Mouse (Mus musculus): ENCODE measurements around the gene Arhgef19. TPM values are rescaled to one million over a fixed set of nuclear protein-coding genes. Genes with fewer than 3 reads are reported as not detected.

Gene Arhgef19
- total and polyA plus RNA-seq, 3 experiments = 0.78 TPM; not detected in 2

DNA sequence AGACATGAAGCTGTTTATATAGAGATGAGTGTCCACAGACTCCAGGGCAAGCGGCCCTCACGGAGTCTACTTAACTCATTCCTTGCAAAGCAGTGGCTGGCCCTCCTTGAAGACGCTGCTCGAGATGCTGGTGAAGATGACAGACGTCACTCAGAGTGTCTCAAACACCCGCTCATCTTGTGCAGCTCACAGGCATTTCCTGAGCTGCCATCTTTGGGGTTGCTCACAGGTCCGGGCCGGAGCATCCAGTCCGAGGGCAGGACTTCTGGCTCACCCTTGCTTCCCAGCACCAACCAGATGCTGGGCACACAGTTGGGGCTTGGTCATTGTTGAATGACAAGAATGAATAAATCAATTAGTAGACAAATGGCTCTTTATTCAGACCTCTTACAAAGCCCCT is 26.4 kb upstream of the Arhgef19 start:
- H3K27ac ChIP-seq (ENCODE audit: control insufficient read depth, low read depth, low read length) = no peak overlapping the region
- H3K4me1 ChIP-seq (ENCODE audit: control insufficient read depth in 1 of 2, insufficient read depth in 2 of 2, low read length in 2 of 2) = peaks cover 0 to 8% of the 10 kb centered on the region in 2 experiments; a peak in 1 of 4 replicates
- DNase-seq (ENCODE audit: low read depth, low spot score) = no peak
- no peaks in the 10 kb centered on the region; the same call in 1 of the 2 replicates for H3K79me2 ChIP-seq (ENCODE audit: control insufficient read depth, insufficient read depth, low read length, poor library complexity)
- peaks cover 0 to 2% of the 10 kb centered on the region in 2 experiments; a peak in 1 of 4 replicates for H3K36me3 ChIP-seq (ENCODE audit: control insufficient read depth in 1 of 2, insufficient read depth in 2 of 2, low read length in 2 of 2)
- no peak overlapping the region for H3K9ac ChIP-seq (ENCODE audit: control insufficient read depth, low read depth, low read length, poor library complexity, severe bottlenecking)
- H3K4me3 ChIP-seq (ENCODE audit: control insufficient read depth in 1 of 2, insufficient read depth in 1 of 2, low read depth in 2 of 2, low read length in 2 of 2) = no peak overlapping the region
- no peaks in the 10 kb centered on the region for H3K27me3 ChIP-seq (ENCODE audit: control insufficient read depth in 1 of 2, insufficient read depth in 2 of 2, low read length in 2 of 2)
- H3K9me3 ChIP-seq (replicated peaks; ENCODE audit: insufficient read depth, low read length) = no peaks in the 10 kb centered on the region
- TF ChIP-seq USF2 (IDR thresholded peaks at IDR 0.05; ENCODE audit: borderline replicate concordance in 1 of 2, insufficient read depth in 1 of 2, low read depth in 1 of 2, low read length in 2 of 2) = no peak
- TF ChIP-seq E2F4 (IDR thresholded peaks at IDR 0.05; ENCODE audit: borderline replicate concordance, low read depth, low read length) = no peak
- no peak for TF ChIP-seq NELFE (IDR thresholded peaks at IDR 0.05; ENCODE audit: low read depth, low read length)
- no peak for TF ChIP-seq MYB (IDR thresholded peaks at IDR 0.05; ENCODE audit: low read depth, low read length)

DNA sequence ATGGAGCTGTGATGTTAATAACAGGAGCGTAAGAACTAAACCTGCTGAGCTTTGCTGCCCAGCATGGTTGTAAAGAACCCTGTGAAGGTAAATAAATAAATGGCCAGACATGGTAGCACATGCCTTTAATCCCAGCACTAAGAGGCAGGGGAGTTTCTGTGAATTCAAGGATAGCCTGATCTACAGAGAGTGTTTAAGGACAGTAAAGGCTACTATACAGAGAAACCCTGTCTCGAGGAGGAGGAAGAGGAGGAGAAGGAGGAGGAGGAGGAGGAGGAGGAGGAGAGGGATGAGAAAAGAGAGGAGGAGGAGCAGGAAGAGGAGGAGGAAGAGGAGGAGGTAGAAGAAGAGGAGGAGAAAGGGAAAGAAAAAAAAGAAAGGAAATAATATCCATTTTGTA is 26.0 kb upstream of the Arhgef19 start:
- peak overlapping the region; percentile 75 to 89 for H3K4me3 ChIP-seq (ENCODE audit: control insufficient read depth in 1 of 2, insufficient read depth in 1 of 2, low read depth in 2 of 2, low read length in 2 of 2)
- H3K9me3 ChIP-seq (replicated peaks; ENCODE audit: insufficient read depth, low read length) = no peaks in the 10 kb centered on the region
- H3K36me3 ChIP-seq (ENCODE audit: control insufficient read depth in 1 of 2, insufficient read depth in 2 of 2, low read length in 2 of 2) = peaks cover 0 to 2% of the 10 kb centered on the region in 2 experiments; a peak in 1 of 4 replicates
- peak overlapping the region; percentile 60 for H3K9ac ChIP-seq (ENCODE audit: control insufficient read depth, low read depth, low read length, poor library complexity, severe bottlenecking)
- no peak for TF ChIP-seq CTCF (IDR thresholded peaks at IDR 0.05 in 2 of 3, conservative IDR thresholded peaks at IDR 0.05 in 1 of 3; ENCODE audit: control insufficient read depth in 1 of 3, insufficient read depth in 1 of 3, low read depth in 2 of 3, low read length in 3 of 3, poor library complexity in 1 of 3, severe bottlenecking in 1 of 3)
- peak; percentile 74; the same call in 1 of the 2 replicates for TF ChIP-seq ZNF384 (IDR thresholded peaks at IDR 0.05; ENCODE audit: low read depth, low read length)
- peaks cover 0 to 8% of the 10 kb centered on the region in 2 experiments; a peak in 1 of 4 replicates for H3K4me1 ChIP-seq (ENCODE audit: control insufficient read depth in 1 of 2, insufficient read depth in 2 of 2, low read length in 2 of 2)
- no peaks in the 10 kb centered on the region for H3K27me3 ChIP-seq (ENCODE audit: control insufficient read depth in 1 of 2, insufficient read depth in 2 of 2, low read length in 2 of 2)
- H3K27ac ChIP-seq (ENCODE audit: control insufficient read depth, low read depth, low read length) = peak overlapping the region; percentile 40
- H3K79me2 ChIP-seq (ENCODE audit: control insufficient read depth, insufficient read depth, low read length, poor library complexity) = no peaks in the 10 kb centered on the region; the same call in 1 of the 2 replicates
- no peak for DNase-seq (ENCODE audit: low read depth, low spot score)

DNA sequence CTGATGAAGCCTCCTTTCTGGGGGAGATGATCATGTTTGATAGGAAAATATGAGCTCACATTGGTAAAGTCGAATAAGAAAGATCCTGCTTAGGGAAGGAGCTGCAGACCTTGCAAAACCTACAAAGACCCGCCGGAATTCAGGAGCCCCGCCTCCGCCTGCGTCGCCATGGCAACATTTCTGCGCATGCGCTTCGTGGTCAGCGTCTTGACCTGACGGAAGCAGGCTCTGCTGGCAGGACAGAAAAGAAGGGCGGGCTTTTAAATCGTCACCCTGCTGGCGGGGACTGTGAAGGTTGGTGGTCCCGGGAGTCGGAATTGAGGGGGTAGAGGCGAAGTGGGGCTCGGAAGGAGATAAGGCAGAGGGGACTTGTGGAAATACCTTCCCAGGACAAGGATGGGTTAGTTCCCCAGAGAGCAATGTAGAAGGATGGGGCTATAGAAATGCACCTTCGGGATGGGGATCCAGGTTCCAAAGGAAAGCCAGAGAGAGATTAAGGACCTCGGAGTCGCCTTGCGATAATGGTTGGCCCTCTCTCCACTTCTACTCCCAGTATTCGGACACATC is 25.4 kb upstream of the Arhgef19 start, which contains the start of gene Rsg1:
TSS of gene Rsg1 (plus strand) at position 187 of the 567 bp plus-strand sequence.
- Histone ChIP-seq H3K4me1 (ENCODE audit: control insufficient read depth in 1 of 2, insufficient read depth in 2 of 2, low read length in 2 of 2) (peaks cover 0 to 8% of the 10 kb centered on the region in 2 experiments; a peak in 1 of 4 replicates), H3K36me3 (ENCODE audit: control insufficient read depth in 1 of 2, insufficient read depth in 2 of 2, low read length in 2 of 2) (peaks cover 0 to 2% of the 10 kb centered on the region in 2 experiments; a peak in 1 of 4 replicates), H3K4me3 (ENCODE audit: control insufficient read depth in 1 of 2, insufficient read depth in 1 of 2, low read depth in 2 of 2, low read length in 2 of 2) (peak within 1 kb of the TSS; percentile 75 to 89), H3K9me3 (replicated peaks; ENCODE audit: insufficient read depth, low read length) (no peaks in the 10 kb centered on the region), H3K27ac (ENCODE audit: control insufficient read depth, low read depth, low read length) (peak within 1 kb of the TSS; percentile 40), H3K27me3 (ENCODE audit: control insufficient read depth in 1 of 2, insufficient read depth in 2 of 2, low read length in 2 of 2) (no peaks in the 10 kb centered on the region), H3K9ac (ENCODE audit: control insufficient read depth, low read depth, low read length, poor library complexity, severe bottlenecking) (peak within 1 kb of the TSS; percentile 69), H3K79me2 (ENCODE audit: control insufficient read depth, insufficient read depth, low read length, poor library complexity) (no peaks in the 10 kb centered on the region; the same call in 1 of the 2 replicates)
- DNase-seq (ENCODE audit: low read depth, low spot score) = peak; percentile 95
- TF ChIP-seq MXI1 (IDR thresholded peaks at IDR 0.05; ENCODE audit: low read depth, low read length) (peak; percentile 18; the same call in 1 of the 2 replicates), ELF1 (IDR thresholded peaks at IDR 0.05; ENCODE audit: low read depth, low read length) (peak; percentile 82), POLR2AphosphoS2 (IDR thresholded peaks at IDR 0.05; ENCODE audit: low read length) (no peak), HCFC1 (IDR thresholded peaks at IDR 0.05; ENCODE audit: low read depth, low read length) (peak; percentile 64; the same call in 1 of the 2 replicates), KAT2A (conservative IDR thresholded peaks at IDR 0.05; ENCODE audit: low read depth, low read length) (no peak), POLR2A (IDR thresholded peaks at IDR 0.05; ENCODE audit: control insufficient read depth in 1 of 2, insufficient read depth in 1 of 2, low read depth in 1 of 2, low read length in 2 of 2, poor library complexity in 1 of 2) (peak in 1 of 2 experiments; percentile 73; a peak in 2 of 4 replicates), NRF1 (IDR thresholded peaks at IDR 0.05; ENCODE audit: insufficient read depth, low read depth, low read length, poor library complexity, severe bottlenecking) (peak; percentile 93), NELFE (IDR thresholded peaks at IDR 0.05; ENCODE audit: low read depth, low read length) (peak; percentile 42), TBP (IDR thresholded peaks at IDR 0.05; ENCODE audit: low read depth, low read length) (peak; percentile 56; the same call in 1 of the 2 replicates), SIN3A (IDR thresholded peaks at IDR 0.05; ENCODE audit: low read length) (peak; percentile 30; the same call in 1 of the 2 replicates)
